Mouse (Mus musculus) embryonic facial prominence, embryonic 13.5 days (tissue): ENCODE data around the gene Tspan32. TPM values are rescaled to one million over a fixed set of nuclear protein-coding genes. Genes with fewer than 3 reads are reported as not detected.

Experiments
- ATAC-seq: fragments of 200-750 bp; cut with Nextera tagmentation; 2 replicates; pipeline ENCODE4 v1.8.0; 2017; ENCODE audit warnings: low read depth; ENCODE audit not compliant: insufficient number of reproducible peaks, insufficient read depth, low FRiP score, low TSS enrichment
- H3K27ac ChIP-seq: fragments of 300-500 bp; sonication (generic); 2 replicates; pipeline ENCODE4 v1.5.1; 2015; ENCODE audit warnings: moderate library complexity, mild to moderate bottlenecking, inconsistent platforms
- H3K27me3 ChIP-seq: fragments of 300-500 bp; sonication (generic); 2 replicates; pipeline ENCODE4 v1.6.1; 2015; ENCODE audit warnings: mild to moderate bottlenecking, inconsistent platforms
- H3K36me3 ChIP-seq: fragments of 300-500 bp; sonication (generic); 2 replicates; pipeline ENCODE4 v1.6.1; 2015; ENCODE audit warnings: mild to moderate bottlenecking, inconsistent platforms
- H3K4me1 ChIP-seq: fragments of 300-500 bp; sonication (generic); 2 replicates; pipeline ENCODE4 v1.6.1; 2015; ENCODE audit warnings: inconsistent platforms
- H3K4me2 ChIP-seq: fragments of 300-500 bp; sonication (generic); 2 replicates; pipeline ENCODE4 v1.6.1; 2015; ENCODE audit warnings: moderate library complexity, mild to moderate bottlenecking, inconsistent platforms
- H3K4me3 ChIP-seq: fragments of 300-500 bp; sonication (generic); 2 replicates; pipeline ENCODE4 v1.5.1; 2015; ENCODE audit warnings: mild to moderate bottlenecking, inconsistent platforms
- H3K9ac ChIP-seq: fragments of 300-500 bp; sonication (generic); 2 replicates; pipeline ENCODE4 v1.6.1; 2015; ENCODE audit warnings: mild to moderate bottlenecking, inconsistent platforms
- H3K9me3 ChIP-seq: fragments of 300-500 bp; sonication (generic); 2 replicates; pipeline ENCODE4 v1.6.1; 2016; ENCODE audit warnings: inconsistent platforms
- WGBS: fragments of 180-500 bp; shearing (Covaris S2); methylation state at CpG from one replicate; pipeline ENCODE4 v1.1.7; 2015; ENCODE audit warnings: mixed read lengths; 5-methylcytosine and 5-hydroxymethylcytosine counted together
- polyA plus RNA-seq: library from polyadenylated mRNA; unstranded; fragments of >200 nt; fragmentation: Nextera tagmentation; extraction: Ambion mirVana; gene quantifications from 2 replicates; pipeline ENCODE4 v1.2.1, GENCODE M21; 2015

The Tspan32 gene
- polyA plus RNA-seq, 1 experiment from 2014 or later: 2.6 TPM

- Histone ChIP-seq H3K9ac (0 out of 2 replicates have a peak overlapping the region, but pooled peaks have one; percentile 36), H3K4me1 (peaks cover 32% of the 10 kb centered on the region), H3K36me3 (peaks cover 7% of the 10 kb centered on the region; the same call in 1 of the 2 replicates), H3K27me3 (no peaks in the 10 kb centered on the region), H3K4me2 (no peak overlapping the region), H3K27ac (peak overlapping the region; percentile 11), H3K9me3 (no peaks in the 10 kb centered on the region), H3K4me3 (no peak overlapping the region)
- 82% methylated on average over 3 of the region's 3 CpGs for WGBS
- no peak for ATAC-seq
Observed at GRCm38 (mm10) chr7:143020764-143021163, 15.9 kb downstream of the Tspan32 start.

- Histone ChIP-seq H3K27me3 (no peaks in the 10 kb centered on the region), H3K9me3 (no peaks in the 10 kb centered on the region), H3K4me2 (no peak overlapping the region), H3K4me3 (no peak overlapping the region), H3K4me1 (peaks cover 24% of the 10 kb centered on the region), H3K27ac (0 out of 2 replicates have a peak overlapping the region, but pooled peaks have one; percentile 11), H3K9ac (no peak overlapping the region), H3K36me3 (peaks cover 7% of the 10 kb centered on the region; the same call in 1 of the 2 replicates)
- ATAC-seq: no peak
- 50% methylated on average over 5 of the region's 5 CpGs for WGBS
Observed at GRCm38 (mm10) chr7:143021356-143022164, 16.7 kb downstream of the Tspan32 start.

GRCm38 (mm10) chr7:143023499-143023898, 18.7 kb downstream of the Tspan32 start:
- H3K27me3 ChIP-seq: no peaks in the 10 kb centered on the region
- 87% methylated on average over 2 of the region's 2 CpGs for WGBS
- no peaks in the 10 kb centered on the region for H3K9me3 ChIP-seq
- ATAC-seq: no peak
- no peak overlapping the region for H3K9ac ChIP-seq
- no peak overlapping the region for H3K4me3 ChIP-seq
- H3K36me3 ChIP-seq: peaks cover 7% of the 10 kb centered on the region; the same call in 1 of the 2 replicates
- no peak overlapping the region for H3K4me2 ChIP-seq
- H3K4me1 ChIP-seq: peaks cover 23% of the 10 kb centered on the region
- H3K27ac ChIP-seq: no peak overlapping the region

DNA sequence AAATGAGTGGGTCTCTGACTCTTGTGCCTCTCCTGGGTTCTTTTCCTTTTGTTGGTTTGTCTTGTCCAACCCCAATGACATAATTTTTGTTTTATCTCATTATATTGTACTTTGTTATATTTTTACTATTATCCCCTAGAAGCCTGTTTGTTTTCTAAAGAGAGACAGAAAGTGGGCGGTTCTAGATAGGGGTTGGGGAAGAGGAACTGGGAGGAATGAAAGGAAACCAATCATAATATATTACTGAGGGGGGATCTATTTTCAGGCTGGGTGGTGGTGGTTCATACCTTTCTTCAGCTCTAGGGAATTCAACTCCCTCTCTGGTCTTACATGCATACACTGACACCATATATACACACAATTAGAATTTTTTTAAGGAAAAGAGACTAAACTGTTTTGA, 19.4 kb downstream of the Tspan32 start:
- Histone ChIP-seq H3K4me3 (no peak overlapping the region), H3K9me3 (no peaks in the 10 kb centered on the region), H3K9ac (no peak overlapping the region), H3K4me1 (peaks cover 23% of the 10 kb centered on the region), H3K36me3 (peaks cover 13% of the 10 kb centered on the region), H3K4me2 (no peak overlapping the region), H3K27ac (no peak overlapping the region), H3K27me3 (no peaks in the 10 kb centered on the region)
- ATAC-seq: no peak
- 78% methylated on average over 1 of the region's 1 CpGs for WGBS

GRCm38 (mm10) chr7:143025496-143025895, 20.6 kb downstream of the Tspan32 start:
- H3K36me3 ChIP-seq: peaks cover 18% of the 10 kb centered on the region
- H3K27me3 ChIP-seq: no peaks in the 10 kb centered on the region
- H3K4me2 ChIP-seq: no peak overlapping the region
- ATAC-seq: no peak
- WGBS: 86% methylated on average over 3 of the region's 3 CpGs
- no peak overlapping the region for H3K27ac ChIP-seq
- no peak overlapping the region for H3K4me3 ChIP-seq
- H3K9ac ChIP-seq: no peak overlapping the region
- H3K9me3 ChIP-seq: no peaks in the 10 kb centered on the region
- peaks cover 21% of the 10 kb centered on the region for H3K4me1 ChIP-seq

DNA sequence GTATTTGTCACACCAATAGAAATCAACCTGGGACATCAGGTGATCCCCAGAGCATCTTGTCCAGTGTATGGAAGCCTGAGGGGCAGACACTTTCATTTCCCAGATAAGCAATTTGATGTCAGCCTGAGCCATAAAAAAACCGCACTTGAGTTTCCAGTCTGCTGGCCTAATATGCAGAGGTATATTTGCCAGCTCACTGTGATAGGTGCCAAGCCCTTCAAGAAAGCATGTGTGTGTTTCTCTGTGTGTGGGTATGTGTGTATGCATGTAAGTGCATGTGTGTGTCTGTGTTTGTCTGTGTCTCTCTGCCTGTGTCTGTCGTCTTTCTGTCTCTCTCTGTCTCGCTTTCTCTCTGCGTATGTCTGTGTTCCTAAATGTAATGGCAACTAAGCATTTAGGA, 22.4 kb downstream of the Tspan32 start:
- Histone ChIP-seq H3K9me3 (no peaks in the 10 kb centered on the region), H3K36me3 (peaks cover 26% of the 10 kb centered on the region), H3K9ac (no peak overlapping the region), H3K27ac (no peak overlapping the region), H3K27me3 (no peaks in the 10 kb centered on the region), H3K4me2 (no peak overlapping the region), H3K4me1 (peaks cover 6% of the 10 kb centered on the region; the same call in 1 of the 2 replicates), H3K4me3 (no peak overlapping the region)
- no peak for ATAC-seq
- 83% methylated on average over 4 of the region's 4 CpGs for WGBS

- H3K9ac ChIP-seq: no peak overlapping the region
- 55% methylated on average over 1 of the region's 1 CpGs for WGBS
Observed at GRCm38 (mm10) chr7:143031816-143032215, 27.0 kb downstream of the Tspan32 start.

DNA sequence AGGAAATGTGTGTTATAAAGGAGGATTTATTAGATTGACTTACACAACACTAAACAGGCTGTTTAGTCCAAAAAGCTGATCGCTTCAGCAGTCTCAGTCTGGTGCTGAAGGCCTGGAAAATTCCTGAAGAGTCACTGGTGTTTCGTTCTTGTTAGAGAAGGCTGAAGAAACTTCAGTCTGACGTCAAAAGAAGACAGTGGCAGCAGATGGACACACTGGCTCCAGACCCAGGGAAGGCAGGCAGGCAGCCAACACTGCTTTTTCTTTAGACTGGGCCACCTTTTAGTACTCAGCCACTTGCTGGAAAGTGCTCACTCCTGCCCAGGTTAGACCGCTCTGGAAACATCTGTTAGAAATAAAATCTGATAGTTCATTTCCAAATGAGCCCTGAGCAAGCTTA, 28.7 kb downstream of the Tspan32 start:
- no peaks in the 10 kb centered on the region for H3K4me1 ChIP-seq
- ATAC-seq: no peak
- no peak overlapping the region for H3K4me2 ChIP-seq
- no peaks in the 10 kb centered on the region for H3K27me3 ChIP-seq
- WGBS: 87% methylated on average over 4 of the region's 4 CpGs
- no peak overlapping the region for H3K4me3 ChIP-seq
- H3K9ac ChIP-seq: no peak overlapping the region
- H3K27ac ChIP-seq: no peak overlapping the region
- no peaks in the 10 kb centered on the region for H3K9me3 ChIP-seq
- H3K36me3 ChIP-seq: peaks cover 42% of the 10 kb centered on the region

More at GRCm38 (mm10) chr7:143031816-143032215, 27.0 kb downstream of the Tspan32 start:
- no peak for ATAC-seq
- Histone ChIP-seq H3K27ac (no peak overlapping the region), H3K27me3 (no peaks in the 10 kb centered on the region), H3K4me1 (peaks cover 6% of the 10 kb centered on the region; the same call in 1 of the 2 replicates), H3K4me3 (no peak overlapping the region), H3K36me3 (peaks cover 38% of the 10 kb centered on the region), H3K4me2 (no peak overlapping the region), H3K9me3 (no peaks in the 10 kb centered on the region)

- no peak overlapping the region for H3K4me2 ChIP-seq
- no peak overlapping the region for H3K9ac ChIP-seq
- H3K4me3 ChIP-seq: no peak overlapping the region
- no peaks in the 10 kb centered on the region for H3K9me3 ChIP-seq
- H3K36me3 ChIP-seq: peaks cover 38% of the 10 kb centered on the region
- ATAC-seq: no peak
- no peaks in the 10 kb centered on the region for H3K27me3 ChIP-seq
- H3K4me1 ChIP-seq: no peaks in the 10 kb centered on the region
- 95% methylated on average over 2 of the region's 2 CpGs for WGBS
- no peak overlapping the region for H3K27ac ChIP-seq
Observed at GRCm38 (mm10) chr7:143034112-143034511, 29.3 kb downstream of the Tspan32 start.

DNA sequence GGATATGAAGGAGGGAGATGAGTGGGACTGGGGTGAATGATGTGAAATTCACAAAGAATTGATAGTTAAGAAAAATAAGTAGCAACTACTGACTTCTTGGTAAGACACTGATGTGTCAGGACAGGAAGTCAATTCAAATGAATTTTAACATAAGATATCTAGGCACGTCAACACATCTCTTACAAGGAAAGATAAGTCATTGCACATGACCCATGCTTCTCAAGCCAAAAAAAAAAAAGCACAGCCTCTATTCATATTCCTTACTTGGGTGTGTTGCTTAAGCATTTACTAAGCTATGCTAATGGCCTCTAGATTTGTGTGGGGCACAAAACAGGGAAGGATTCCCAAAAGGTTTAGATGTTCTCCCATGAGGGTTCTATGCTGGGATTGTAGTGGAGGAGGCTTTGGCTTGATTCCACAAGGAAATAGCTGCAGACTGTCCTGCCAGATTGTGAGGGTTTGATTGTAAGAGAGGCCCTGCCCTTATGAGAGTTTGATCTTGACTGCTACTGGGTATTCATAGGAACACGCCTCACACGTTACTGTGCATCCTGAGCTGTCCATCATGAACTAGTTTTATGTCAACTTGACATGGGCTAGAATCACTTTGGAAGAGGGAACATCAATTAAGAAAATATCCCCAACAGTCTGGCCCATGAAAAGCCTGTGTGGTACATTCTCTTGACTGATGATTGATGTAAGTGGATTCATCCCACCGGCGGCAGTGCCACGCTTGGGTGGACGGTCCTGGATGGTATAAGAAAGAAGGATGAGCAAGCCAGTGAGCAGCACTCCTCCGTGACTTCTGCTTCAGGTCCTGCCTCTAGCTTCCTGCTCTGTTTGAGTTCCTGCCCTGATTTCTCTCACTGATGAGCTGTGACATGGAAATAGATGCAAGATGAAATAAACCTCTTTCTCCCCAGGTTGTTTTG, 29.9 kb downstream of the Tspan32 start:
- Histone ChIP-seq H3K9ac (no peak overlapping the region), H3K27ac (no peak overlapping the region), H3K9me3 (no peaks in the 10 kb centered on the region), H3K4me1 (no peaks in the 10 kb centered on the region), H3K4me3 (no peak overlapping the region), H3K4me2 (no peak overlapping the region), H3K27me3 (no peaks in the 10 kb centered on the region), H3K36me3 (peaks cover 34% of the 10 kb centered on the region)
- ATAC-seq: no peak
- WGBS: 90% methylated on average over 8 of the region's 8 CpGs

DNA sequence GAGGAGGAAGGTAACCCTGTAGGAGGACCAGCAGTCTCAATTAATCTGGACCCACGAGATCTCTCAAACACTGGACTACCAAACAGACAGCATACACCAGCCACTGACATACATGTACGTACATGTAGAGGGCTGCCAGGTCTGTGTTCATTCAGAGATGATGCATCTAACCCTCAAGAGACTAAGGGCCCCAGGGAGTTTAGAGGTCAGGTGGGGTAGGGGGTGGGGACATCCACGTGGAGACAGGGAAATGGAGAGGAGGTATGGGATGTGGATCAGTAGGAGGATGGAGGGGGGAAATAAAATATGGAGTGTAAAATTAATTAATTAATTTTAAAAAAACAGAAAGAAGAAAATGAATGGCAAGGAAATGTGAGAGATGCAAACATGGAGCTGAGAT, 31.9 kb downstream of the Tspan32 start:
- H3K4me3 ChIP-seq: no peak overlapping the region
- no peaks in the 10 kb centered on the region for H3K27me3 ChIP-seq
- H3K4me2 ChIP-seq: no peak overlapping the region
- H3K4me1 ChIP-seq: no peaks in the 10 kb centered on the region
- H3K9ac ChIP-seq: no peak overlapping the region
- WGBS: 67% methylated on average over 3 of the region's 3 CpGs
- H3K9me3 ChIP-seq: no peaks in the 10 kb centered on the region
- peaks cover 28% of the 10 kb centered on the region for H3K36me3 ChIP-seq
- ATAC-seq: no peak
- no peak overlapping the region for H3K27ac ChIP-seq
